ENCODE assay signal across 10 mouse cellular contexts in the genomic region with DNA sequence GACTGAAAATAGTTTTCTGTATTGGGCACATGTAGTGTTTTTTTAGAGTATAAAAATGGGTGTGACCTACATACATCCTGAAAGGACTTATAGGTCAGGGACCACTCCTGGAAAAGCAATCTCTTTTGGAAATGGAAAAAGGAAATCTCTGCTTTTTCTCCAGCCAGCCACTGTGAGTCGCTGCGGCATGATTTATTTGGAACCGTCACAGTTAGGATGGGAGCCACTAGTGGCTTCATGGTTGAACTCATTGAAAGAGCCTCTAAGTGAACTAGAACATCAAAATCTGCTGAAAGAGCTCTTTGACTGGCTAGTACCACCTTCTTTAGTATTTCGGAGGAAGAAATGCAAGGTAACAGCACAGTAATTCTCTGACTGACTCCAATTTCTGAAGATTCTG.
DNase-seq lines count a peak whose midpoint lies in the region; ATAC-seq and TF ChIP-seq lines count a peak whose summit lies in the region.
"Had no signal": no experiment of that assay in that cellular context is flagged by ENCODE, and none has a peak within 500 bp of the region (broad histone marks: within the 10 kb centered on the region; RNA-seq: fewer than 3 reads in every experiment).

No protein-coding gene starts in this region.

- no peaks in the 10 kb centered on the region for H3K79me2 ChIP-seq in CH12.LX (replicated peaks; ENCODE audit: control insufficient read depth, extremely low read depth, insufficient read depth, poor library complexity, severe bottlenecking)

- no peaks in the 10 kb centered on the region for H3K27me3 ChIP-seq in cerebellum, adult 2 months (ENCODE audit: control insufficient read depth, insufficient read depth, low read length)
- no peaks in the 10 kb centered on the region for H3K27me3 ChIP-seq in kidney, adult 2 months (replicated peaks; ENCODE audit: control insufficient read depth, insufficient read depth, low read length)
- no peaks in the 10 kb centered on the region for H3K27me3 ChIP-seq in CH12.LX (replicated peaks)
- H3K27me3 ChIP-seq: forebrain, embryonic 12.5 days; lung, embryonic 15.5 days had no signal

- TF ChIP-seq RAD21 in CH12.LX (IDR thresholded peaks at IDR 0.05; ENCODE audit: low read depth, low read length): peak; percentile 42

- WGBS in cerebellum, adult 2 months: 43% methylated on average over 4 of the region's 4 CpGs
- WGBS in kidney, adult 2 months: 53% methylated on average over 4 of the region's 4 CpGs

- no peaks in the 10 kb centered on the region for H3K4me1 ChIP-seq in cerebellum, adult 2 months (ENCODE audit: control insufficient read depth, insufficient read depth, low read length)
- H3K4me1 ChIP-seq in kidney, adult 2 months (ENCODE audit: control insufficient read depth, insufficient read depth, low read length): no peaks in the 10 kb centered on the region
- peaks cover 0 to 11% of the 10 kb centered on the region in 2 experiments; a peak in 2 of 4 replicates for H3K4me1 ChIP-seq in CH12.LX (ENCODE audit: control insufficient read depth in 1 of 2, insufficient read depth in 2 of 2)
- H3K4me1 ChIP-seq: forebrain, embryonic 12.5 days; lung, embryonic 15.5 days had no signal

- no peak for TF ChIP-seq POLR2A in cerebellum, adult 2 months (IDR thresholded peaks at IDR 0.05; ENCODE audit: borderline replicate concordance, insufficient read depth, low read length)
- no peak for TF ChIP-seq POLR2A in kidney, adult 2 months (IDR thresholded peaks at IDR 0.05; ENCODE audit: low read depth, low read length)
- no peak for TF ChIP-seq POLR2A in CH12.LX (IDR thresholded peaks at IDR 0.05; ENCODE audit: low read depth, low read length)

- no peak overlapping the region for H3K9ac ChIP-seq in CH12.LX (ENCODE audit: insufficient read depth, low read depth)
- H3K9ac ChIP-seq: forebrain, embryonic 12.5 days; lung, embryonic 15.5 days had no signal

- in situ Hi-C loops in CH12.LX (cut with MboI; ENCODE audit: low pct_ligation_motif_present, low pct_unique_long_range_greater_than_20kb, low sequenced_read_pairs): no loop called here

- H3K27ac ChIP-seq in cerebellum, adult 2 months (ENCODE audit: insufficient read depth, low read length): no peak overlapping the region
- H3K27ac ChIP-seq in kidney, adult 2 months (ENCODE audit: insufficient read depth, low read depth, low read length): no peak overlapping the region
- H3K27ac ChIP-seq in CH12.LX (ENCODE audit: insufficient read depth, low read depth): no peak overlapping the region
- H3K27ac ChIP-seq: forebrain, embryonic 12.5 days; lung, embryonic 15.5 days had no signal

- dilution Hi-C loops in CH12.LX (cut with MboI; ENCODE audit: extremely low pct_ligation_motif_present, extremely low pct_unique_long_range_greater_than_20kb, low sequenced_read_pairs): no loop called here

- no peaks in the 10 kb centered on the region for H3K36me3 ChIP-seq in kidney, adult 2 months (ENCODE audit: control insufficient read depth, insufficient read depth, low read length)
- no peaks in the 10 kb centered on the region for H3K36me3 ChIP-seq in CH12.LX (replicated peaks in 1 of 2; ENCODE audit: control insufficient read depth in 1 of 2, insufficient read depth in 1 of 2, low read length in 1 of 2)
- H3K36me3 ChIP-seq: forebrain, embryonic 12.5 days; lung, embryonic 15.5 days had no signal

- no peak overlapping the region for H3K4me2 ChIP-seq in CH12.LX (ENCODE audit: insufficient read depth, low read depth, poor library complexity, severe bottlenecking)
- H3K4me2 ChIP-seq: forebrain, embryonic 12.5 days; lung, embryonic 15.5 days had no signal

- ATAC-seq in cerebellum, adult (ENCODE audit: insufficient number of reproducible peaks, low FRiP score, low TSS enrichment): no peak

- DNase-seq in cerebellum, adult 2 months: no peak
- peak; percentile 27 for DNase-seq in kidney, adult 2 months
- DNase-seq in kidney, adult 11 months: no peak
- no peak for DNase-seq in CH12.LX (ENCODE audit: extremely low read depth)
- DNase-seq in embryo, embryonic 11.5 days (ENCODE audit: low read depth, low spot score): peak; percentile 5
- DNase-seq in ovary, postnatal 14 days (ENCODE audit: low spot score): no peak
- no peak for DNase-seq in spleen, adult 18-20 months

- no peaks in the 10 kb centered on the region for H3K9me3 ChIP-seq in CH12.LX (replicated peaks; ENCODE audit: low read length)
- H3K9me3 ChIP-seq: forebrain, embryonic 12.5 days; lung, embryonic 15.5 days had no signal

- peak; percentile 19; the same call in 1 of the 2 replicates for TF ChIP-seq CTCF in cerebellum, adult 2 months (IDR thresholded peaks at IDR 0.05; ENCODE audit: borderline replicate concordance, insufficient read depth, low read depth, low read length)
- TF ChIP-seq CTCF in kidney, adult 2 months (conservative IDR thresholded peaks at IDR 0.05; ENCODE audit: insufficient read depth, insufficient read length, low read depth, low read length): peak; percentile 53
- peak in 1 of 2 experiments; percentile 68; a peak in 2 of 4 replicates for TF ChIP-seq CTCF in CH12.LX (conservative IDR thresholded peaks at IDR 0.05 in 1 of 2, IDR thresholded peaks at IDR 0.05 in 1 of 2; ENCODE audit: low read depth in 2 of 2, low read length in 2 of 2)

- H3K4me3 ChIP-seq in cerebellum, adult 2 months (replicated peaks; ENCODE audit: insufficient read depth, low read depth, low read length): no peak overlapping the region
- H3K4me3 ChIP-seq in kidney, adult 2 months (ENCODE audit: insufficient read depth, low read depth, low read length): no peak overlapping the region
- no peak overlapping the region for H3K4me3 ChIP-seq in CH12.LX (replicated peaks in 1 of 3; ENCODE audit: low read depth in 2 of 3, low read length in 2 of 3, poor library complexity in 1 of 3)
- H3K4me3 ChIP-seq: forebrain, embryonic 12.5 days; lung, embryonic 15.5 days had no signal

- no peak for TF ChIP-seq EP300 in CH12.LX (IDR thresholded peaks at IDR 0.05; ENCODE audit: low read length)

TF ChIP-seq in CH12.LX, 34 proteins besides CTCF, POLR2A, EP300 and RAD21:
- TF ChIP-seq JUND (conservative IDR thresholded peaks at IDR 0.05; ENCODE audit: low read depth, low read length): no peak
- peak; percentile 44 for TF ChIP-seq SMC3 (IDR thresholded peaks at IDR 0.05; ENCODE audit: low read depth, low read length)
- no peak for TF ChIP-seq USF2 (conservative IDR thresholded peaks at IDR 0.05; ENCODE audit: low read depth, low read length)
- no peak for TF ChIP-seq USF1 (IDR thresholded peaks at IDR 0.05; ENCODE audit: low read depth, low read length)

Comparison
In these comparisons a context has a peak if more than half of its experiments do, and no peak if none do; other contexts are left out.
1. DNase-seq: peak in kidney, adult 2 months (single experiment) and embryo, embryonic 11.5 days (single experiment); none in cerebellum, adult 2 months (0 of 2), kidney, adult 11 months (single experiment), CH12.LX (single experiment), ovary, postnatal 14 days (single experiment) and spleen, adult 18-20 months (0 of 2).